Mouse (Mus musculus): ENCODE measurements around the gene Aadacl3. TPM values are rescaled to one million over a fixed set of nuclear protein-coding genes. Genes with fewer than 3 reads are reported as not detected.

The Aadacl3 gene
- total and polyA plus RNA-seq, 3 experiments: not detected

DNA sequence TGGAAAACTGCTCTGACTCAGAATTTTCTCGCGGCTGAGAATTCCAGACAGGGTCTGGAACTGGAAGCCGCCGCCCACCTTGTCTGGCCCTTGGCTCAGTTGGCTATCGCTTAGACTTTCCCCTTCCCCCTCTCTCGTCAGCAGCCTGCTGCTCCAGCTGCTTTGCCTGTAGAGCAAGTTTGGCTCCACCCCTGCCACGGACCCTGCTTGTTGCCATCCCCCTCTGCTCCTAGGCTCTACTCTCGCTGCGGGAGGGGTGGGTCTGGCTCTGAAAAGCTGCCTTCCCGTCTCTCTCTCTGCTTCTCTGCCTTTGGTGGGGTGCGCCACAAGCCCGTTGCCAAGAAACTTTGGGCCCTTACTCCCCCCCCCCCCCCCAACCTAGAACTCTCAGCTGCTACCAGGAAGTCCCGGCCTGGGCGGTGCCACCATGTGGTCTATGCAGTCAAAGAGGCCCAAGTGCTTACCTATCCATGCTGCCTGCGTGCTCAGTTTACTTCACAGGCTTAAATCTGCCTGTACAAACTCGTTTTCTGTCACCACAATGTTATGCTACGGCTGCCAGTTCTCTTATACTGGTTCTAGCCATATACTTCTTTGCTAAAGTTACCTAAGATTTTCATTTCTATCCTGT is 59.0 kb downstream of the Aadacl3 start:
- peak overlapping the region in 1 of 3 experiments; percentile 38 for H3K4me3 ChIP-seq (replicated peaks in 1 of 3; ENCODE audit: low read depth in 2 of 3, low read length in 2 of 3, poor library complexity in 1 of 3)
- H3K36me3 ChIP-seq (replicated peaks in 1 of 2; ENCODE audit: control insufficient read depth in 1 of 2, insufficient read depth in 1 of 2, low read length in 1 of 2): no peaks in the 10 kb centered on the region
- no peak overlapping the region for H3K4me2 ChIP-seq (ENCODE audit: insufficient read depth, low read depth, poor library complexity, severe bottlenecking)
- H3K27ac ChIP-seq (ENCODE audit: insufficient read depth, low read depth): no peak overlapping the region
- TF ChIP-seq SIN3A (IDR thresholded peaks at IDR 0.05; ENCODE audit: low read length) (no peak), RCOR1 (conservative IDR thresholded peaks at IDR 0.05; ENCODE audit: low read depth, low read length) (no peak), ELF1 (IDR thresholded peaks at IDR 0.05; ENCODE audit: low read depth, low read length) (0 out of 2 replicates have a peak, but pooled peaks have one; percentile 23)
- H3K9me3 ChIP-seq (replicated peaks; ENCODE audit: low read length): peaks cover 17% of the 10 kb centered on the region
- H3K27me3 ChIP-seq (replicated peaks): no peaks in the 10 kb centered on the region
- dilution Hi-C loops (cut with MboI; ENCODE audit: extremely low pct_ligation_motif_present, extremely low pct_unique_long_range_greater_than_20kb, low sequenced_read_pairs) (no loop called here), in situ Hi-C loops (cut with MboI; ENCODE audit: low pct_ligation_motif_present, low pct_unique_long_range_greater_than_20kb, low sequenced_read_pairs) (no loop called here)
- peak; percentile 66 for DNase-seq (ENCODE audit: extremely low read depth)
- H3K9ac ChIP-seq (ENCODE audit: insufficient read depth, low read depth): no peak overlapping the region
- H3K79me2 ChIP-seq (replicated peaks; ENCODE audit: control insufficient read depth, extremely low read depth, insufficient read depth, poor library complexity, severe bottlenecking): no peaks in the 10 kb centered on the region
- H3K4me1 ChIP-seq (ENCODE audit: control insufficient read depth in 1 of 2, insufficient read depth in 2 of 2): 0 out of 4 replicates have a peak, but pooled peaks cover 0 to 3% of the 10 kb centered on the region in 2 experiments

Other genes starting within 250 kb of the Aadacl3 start
- gene Pramel5, start 183.3 kb downstream of the Aadacl3 start, total RNA-seq (2012; rRNA removed): not detected in 2 replicates
- not detected in 2 replicates for gene Pramel5, start 183.3 kb downstream of the Aadacl3 start, total RNA-seq (2014; rRNA removed)
- not detected in 2 replicates for gene Pramel5, start 183.3 kb downstream of the Aadacl3 start, polyA plus RNA-seq (2012; ENCODE audit: insufficient read length, low read depth)
- gene Gm13128, start 133.5 kb downstream of the Aadacl3 start, total RNA-seq (2012; rRNA removed): not detected in 2 replicates
- not detected in 2 replicates for gene Gm13128, start 133.5 kb downstream of the Aadacl3 start, total RNA-seq (2014; rRNA removed)
- not detected in 2 replicates for gene Gm13128, start 133.5 kb downstream of the Aadacl3 start, polyA plus RNA-seq (2012; ENCODE audit: insufficient read length, low read depth)
- not detected in 2 replicates for gene Gm13119, start 105.8 kb downstream of the Aadacl3 start, total RNA-seq (2012; rRNA removed)
- not detected in 2 replicates for gene Gm13119, start 105.8 kb downstream of the Aadacl3 start, total RNA-seq (2014; rRNA removed)
- not detected in 2 replicates for gene Gm13119, start 105.8 kb downstream of the Aadacl3 start, polyA plus RNA-seq (2012; ENCODE audit: insufficient read length, low read depth)
- not detected in 2 replicates for gene Pramef20, start 85.8 kb downstream of the Aadacl3 start, total RNA-seq (2012; rRNA removed)
- not detected in 2 replicates for gene Pramef20, start 85.8 kb downstream of the Aadacl3 start, total RNA-seq (2014; rRNA removed)
- gene Pramef20, start 85.8 kb downstream of the Aadacl3 start, polyA plus RNA-seq (2012; ENCODE audit: insufficient read length, low read depth): not detected in 2 replicates
- gene Pramef12, start 55.3 kb downstream of the Aadacl3 start, total RNA-seq (2012; rRNA removed): 0.13 and 0.17 TPM in 2 replicates
- 0.16 and 0.55 TPM in 2 replicates for gene Pramef12, start 55.3 kb downstream of the Aadacl3 start, total RNA-seq (2014; rRNA removed)
- gene Pramef12, start 55.3 kb downstream of the Aadacl3 start, polyA plus RNA-seq (2012; ENCODE audit: insufficient read length, low read depth): 0.23 and 0.46 TPM in 2 replicates
- not detected in 2 replicates for gene 1700012P22Rik, start 25.0 kb downstream of the Aadacl3 start, total RNA-seq (2012; rRNA removed)
- gene 1700012P22Rik, start 25.0 kb downstream of the Aadacl3 start, total RNA-seq (2014; rRNA removed): not detected in 2 replicates
- gene 1700012P22Rik, start 25.0 kb downstream of the Aadacl3 start, polyA plus RNA-seq (2012; ENCODE audit: insufficient read length, low read depth): not detected in 2 replicates
- not detected in 2 replicates for gene Gm9944, start 10.4 kb downstream of the Aadacl3 start, total RNA-seq (2012; rRNA removed)
- gene Gm9944, start 10.4 kb downstream of the Aadacl3 start, total RNA-seq (2014; rRNA removed): not detected in 2 replicates
- not detected in 2 replicates for gene Gm9944, start 10.4 kb downstream of the Aadacl3 start, polyA plus RNA-seq (2012; ENCODE audit: insufficient read length, low read depth)
- gene 9430007A20Rik, start 56.1 kb upstream of the Aadacl3 start, total RNA-seq (2012; rRNA removed): not detected in 2 replicates
- gene 9430007A20Rik, start 56.1 kb upstream of the Aadacl3 start, total RNA-seq (2014; rRNA removed): not detected in 2 replicates
- not detected in 2 replicates for gene 9430007A20Rik, start 56.1 kb upstream of the Aadacl3 start, polyA plus RNA-seq (2012; ENCODE audit: insufficient read length, low read depth)
- not detected in 2 replicates for gene Gm13124, start 101.4 kb upstream of the Aadacl3 start, total RNA-seq (2012; rRNA removed)
- gene Gm13124, start 101.4 kb upstream of the Aadacl3 start, total RNA-seq (2014; rRNA removed): not detected in 2 replicates
- not detected in 2 replicates for gene Gm13124, start 101.4 kb upstream of the Aadacl3 start, polyA plus RNA-seq (2012; ENCODE audit: insufficient read length, low read depth)
- gene Aadacl4, start 150.0 kb upstream of the Aadacl3 start, total RNA-seq (2012; rRNA removed): not detected in 2 replicates
- gene Aadacl4, start 150.0 kb upstream of the Aadacl3 start, total RNA-seq (2014; rRNA removed): not detected in 2 replicates
- not detected in 2 replicates for gene Aadacl4, start 150.0 kb upstream of the Aadacl3 start, polyA plus RNA-seq (2012; ENCODE audit: insufficient read length, low read depth)
- gene Gm436, start 222.6 kb upstream of the Aadacl3 start, total RNA-seq (2012; rRNA removed): not detected in 2 replicates
- not detected in 2 replicates for gene Gm436, start 222.6 kb upstream of the Aadacl3 start, total RNA-seq (2014; rRNA removed)
- gene Gm436, start 222.6 kb upstream of the Aadacl3 start, polyA plus RNA-seq (2012; ENCODE audit: insufficient read length, low read depth): not detected in 2 replicates